9 mouse cellular contexts compared by ENCODE assay signal in the genomic region with DNA sequence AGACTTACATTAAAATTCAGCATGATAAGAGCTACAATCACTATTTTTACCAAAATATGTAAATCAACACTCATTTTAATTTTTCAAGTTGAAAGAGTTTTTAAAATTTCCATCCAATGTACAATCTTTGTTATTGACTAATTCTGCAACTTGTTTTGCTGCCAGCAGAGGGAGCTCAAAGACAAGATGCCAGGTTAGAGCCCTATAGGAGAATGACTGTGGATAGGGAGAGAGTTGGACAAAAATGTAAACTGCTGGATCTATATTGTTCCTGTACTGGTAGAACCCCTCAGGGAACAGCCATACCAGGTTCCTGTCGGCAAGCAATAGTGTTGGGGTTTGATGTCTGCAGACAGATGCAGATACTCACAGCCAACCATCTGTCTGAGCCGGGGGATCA.
DNase-seq lines count a peak whose midpoint lies in the region; ATAC-seq and TF ChIP-seq lines count a peak whose summit lies in the region.
"Had no signal": no experiment of that assay in that cellular context is flagged by ENCODE, and none has a peak within 500 bp of the region (broad histone marks: within the 10 kb centered on the region; RNA-seq: fewer than 3 reads in every experiment).

No protein-coding gene starts in this region.

- no peak overlapping the region for H3K27ac ChIP-seq in lung, embryonic 14.5 days (ENCODE audit: low read depth)
- no peak overlapping the region for H3K27ac ChIP-seq in forebrain, embryonic 14.5 days (ENCODE audit: low read depth, low read length)
- H3K27ac ChIP-seq: macrophage had no signal

- DNase-seq in CD4-positive, CD25-positive, alpha-beta regulatory T cell, adult 2 months (ENCODE audit: low read depth, low spot score): peak; percentile 9
- peak; percentile 44 for DNase-seq in lung, embryonic 14.5 days
- DNase-seq in lung, postnatal 14 days: no peak
- peak; percentile 60 for DNase-seq in forebrain, embryonic 14.5 days (ENCODE audit: low spot score)
- peak; percentile 34 to 44 for DNase-seq in layer of hippocampus, postnatal 14 days (ENCODE audit: low spot score in 2 of 2)
- peak; percentile 63 for DNase-seq in retina, embryonic 14.5 days (ENCODE audit: low spot score)
- DNase-seq in thymus, postnatal 25 days: no peak

- H3K27me3 ChIP-seq in lung, embryonic 14.5 days (ENCODE audit: insufficient read depth, low read length): no peaks in the 10 kb centered on the region
- no peaks in the 10 kb centered on the region for H3K27me3 ChIP-seq in forebrain, embryonic 14.5 days (replicated peaks; ENCODE audit: control insufficient read depth, insufficient read depth, low read length)

- 58% methylated on average over 2 of the region's 2 CpGs for WGBS in lung, embryonic 14.5 days
- WGBS in forebrain, embryonic 14.5 days: 60% methylated on average over 2 of the region's 2 CpGs

- H3K4me3 ChIP-seq in lung, embryonic 14.5 days (ENCODE audit: low read depth, low read length): no peak overlapping the region
- no peak overlapping the region for H3K4me3 ChIP-seq in forebrain, embryonic 14.5 days (ENCODE audit: low read depth, low read length)

- no peak overlapping the region for H3K9ac ChIP-seq in lung, embryonic 14.5 days
- H3K9ac ChIP-seq in forebrain, embryonic 14.5 days (ENCODE audit: low read length): no peak overlapping the region

- H3K4me2 ChIP-seq in lung, embryonic 14.5 days: no peak overlapping the region
- H3K4me2 ChIP-seq in forebrain, embryonic 14.5 days (ENCODE audit: low read length): no peak overlapping the region

- TF ChIP-seq CTCF in lung, embryonic 14.5 days (IDR thresholded peaks at IDR 0.05; ENCODE audit: low read depth): peak; percentile 65

- H3K4me1 ChIP-seq in lung, embryonic 14.5 days (ENCODE audit: insufficient read depth): no peaks in the 10 kb centered on the region
- no peaks in the 10 kb centered on the region for H3K4me1 ChIP-seq in forebrain, embryonic 14.5 days (ENCODE audit: control insufficient read depth, insufficient read depth, low read length)

- H3K36me3 ChIP-seq in lung, embryonic 14.5 days (ENCODE audit: insufficient read depth): no peaks in the 10 kb centered on the region
- H3K36me3 ChIP-seq in forebrain, embryonic 14.5 days (ENCODE audit: control insufficient read depth, insufficient read depth, low read length): no peaks in the 10 kb centered on the region

- H3K9me3 ChIP-seq in lung, embryonic 14.5 days (ENCODE audit: low read depth, low read length): no peaks in the 10 kb centered on the region
- H3K9me3 ChIP-seq in forebrain, embryonic 14.5 days (replicated peaks; ENCODE audit: control insufficient read depth, low read length): no peaks in the 10 kb centered on the region

- ATAC-seq in CD4-positive, CD25-positive, alpha-beta regulatory T cell, adult 4 months: no peak
- no peak for ATAC-seq in lung, embryonic 14.5 days (ENCODE audit: insufficient read depth)
- peak; percentile 81 for ATAC-seq in forebrain, embryonic 14.5 days

Comparison
In these comparisons a context has a peak if more than half of its experiments do, and no peak if none do; other contexts are left out.
1. DNase-seq: peak in CD4-positive, CD25-positive, alpha-beta regulatory T cell, adult 2 months (single experiment), lung, embryonic 14.5 days (single experiment), forebrain, embryonic 14.5 days (single experiment), layer of hippocampus, postnatal 14 days (2 of 2) and retina, embryonic 14.5 days (single experiment); none in lung, postnatal 14 days (single experiment) and thymus, postnatal 25 days (single experiment).